Mouse (Mus musculus) liver, embryonic 16.5 days (tissue): Measurements from ENCODE around the gene Abhd14b. TPM values are rescaled to one million over a fixed set of nuclear protein-coding genes. Genes with fewer than 3 reads are reported as not detected.

ENCODE experiments used
- ATAC-seq: fragments of 200-750 bp; cut with Nextera tagmentation; 2 replicates; pipeline ENCODE4 v1.8.0; 2017; ENCODE audit warnings: low read depth, mild to moderate bottlenecking, moderate number of reproducible peaks, moderate library complexity
- H3K27ac ChIP-seq: fragments of 300-500 bp; sonication (generic); 2 replicates; pipeline ENCODE4 v1.5.1; 2014; ENCODE audit warnings: mild to moderate bottlenecking, low read length
- H3K27me3 ChIP-seq: fragments of 300-500 bp; sonication (generic); 2 replicates; pipeline ENCODE4 v1.6.1; 2014; ENCODE audit warnings: low read depth, low read length, mixed read lengths; ENCODE audit not compliant: control insufficient read depth, insufficient read depth
- H3K36me3 ChIP-seq: fragments of 300-500 bp; sonication (generic); 2 replicates; pipeline ENCODE4 v1.6.1; 2014; ENCODE audit warnings: mild to moderate bottlenecking; ENCODE audit not compliant: control insufficient read depth, insufficient read depth
- H3K4me1 ChIP-seq: fragments of 300-500 bp; sonication (generic); 2 replicates; pipeline ENCODE4 v1.6.1; 2014; ENCODE audit warnings: low read depth, low read length, mixed read lengths; ENCODE audit not compliant: control insufficient read depth
- H3K4me2 ChIP-seq: fragments of 300-500 bp; sonication (generic); 2 replicates; pipeline ENCODE4 v1.6.1; 2014; ENCODE audit warnings: low read depth, low read length, mixed read lengths
- H3K4me3 ChIP-seq: fragments of 300-500 bp; sonication (generic); 2 replicates; pipeline ENCODE4 v1.5.1; 2014; ENCODE audit warnings: low read depth, mild to moderate bottlenecking, low read length
- H3K9ac ChIP-seq: fragments of 300-500 bp; sonication (generic); 2 replicates; pipeline ENCODE4 v1.6.1; 2014; ENCODE audit warnings: low read depth, low read length
- H3K9me3 ChIP-seq: fragments of 300-500 bp; sonication (generic); replicated peaks from 2 replicates; pipeline ENCODE4 v1.6.1; 2016; ENCODE audit warnings: low read length; ENCODE audit not compliant: control insufficient read depth
- WGBS: fragments of 180-500 bp; shearing (Covaris S2); extraction: QIAGEN DNeasy Blood & Tissue Kit; methylation state at CpG from one replicate; pipeline ENCODE4 v1.1.7; 2014; ENCODE audit not compliant: insufficient replicate concordance; 5-methylcytosine and 5-hydroxymethylcytosine counted together
- polyA plus RNA-seq: library from polyadenylated mRNA; unstranded; fragments of >200 nt; fragmentation: Nextera tagmentation; extraction: Ambion mirVana; gene quantifications from 2 replicates; pipeline ENCODE4 v1.2.1, GENCODE M21; 2015

Gene Abhd14b
- polyA plus RNA-seq, 1 experiment from 2014 or later = 37.5 TPM

DNA sequence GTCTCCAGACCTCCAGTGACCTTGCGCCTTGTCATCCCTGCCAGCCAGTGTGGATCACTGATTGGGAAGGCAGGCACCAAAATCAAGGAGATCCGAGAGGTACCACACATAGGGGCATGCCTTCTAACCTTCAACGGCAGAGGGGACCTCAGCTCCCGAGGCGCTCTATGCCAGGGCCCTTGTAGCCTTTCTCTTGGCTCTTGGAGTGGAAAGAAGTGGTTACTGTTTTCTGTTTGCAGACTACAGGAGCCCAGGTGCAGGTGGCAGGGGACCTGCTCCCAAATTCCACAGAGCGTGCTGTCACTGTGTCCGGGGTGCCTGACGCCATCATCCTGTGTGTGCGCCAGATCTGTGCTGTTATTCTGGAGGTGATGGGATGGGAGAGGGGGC lies 13.8 kb downstream of the Abhd14b start:
- no peak overlapping the region for H3K27ac ChIP-seq
- no peaks in the 10 kb centered on the region for H3K9me3 ChIP-seq
- peaks cover 28% of the 10 kb centered on the region for H3K27me3 ChIP-seq
- H3K9ac ChIP-seq = no peak overlapping the region
- no peak for ATAC-seq
- H3K4me2 ChIP-seq = no peak overlapping the region
- no peak overlapping the region for H3K4me3 ChIP-seq
- WGBS = 76% methylated on average over 9 of the region's 9 CpGs
- H3K36me3 ChIP-seq = no peaks in the 10 kb centered on the region
- no peaks in the 10 kb centered on the region; the same call in none of the 2 replicates for H3K4me1 ChIP-seq

GRCm38 (mm10) chr9:106461641-106462429 lies 14.6 kb downstream of the Abhd14b start:
- Histone ChIP-seq H3K4me1 (no peaks in the 10 kb centered on the region; the same call in none of the 2 replicates), H3K27ac (no peak overlapping the region), H3K9ac (no peak overlapping the region), H3K4me2 (no peak overlapping the region), H3K36me3 (no peaks in the 10 kb centered on the region), H3K4me3 (no peak overlapping the region), H3K9me3 (no peaks in the 10 kb centered on the region), H3K27me3 (peaks cover 31% of the 10 kb centered on the region)
- WGBS = 73% methylated on average over 16 of the region's 16 CpGs
- no peak for ATAC-seq

GRCm38 (mm10) chr9:106462430-106462800 lies 15.2 kb downstream of the Abhd14b start:
- no peak for ATAC-seq
- Histone ChIP-seq H3K4me1 (no peaks in the 10 kb centered on the region; the same call in none of the 2 replicates), H3K27me3 (peaks cover 31% of the 10 kb centered on the region), H3K9ac (no peak overlapping the region), H3K4me2 (no peak overlapping the region), H3K4me3 (no peak overlapping the region), H3K27ac (no peak overlapping the region), H3K36me3 (no peaks in the 10 kb centered on the region), H3K9me3 (no peaks in the 10 kb centered on the region)
- WGBS = 86% methylated on average over 12 of the region's 12 CpGs

DNA sequence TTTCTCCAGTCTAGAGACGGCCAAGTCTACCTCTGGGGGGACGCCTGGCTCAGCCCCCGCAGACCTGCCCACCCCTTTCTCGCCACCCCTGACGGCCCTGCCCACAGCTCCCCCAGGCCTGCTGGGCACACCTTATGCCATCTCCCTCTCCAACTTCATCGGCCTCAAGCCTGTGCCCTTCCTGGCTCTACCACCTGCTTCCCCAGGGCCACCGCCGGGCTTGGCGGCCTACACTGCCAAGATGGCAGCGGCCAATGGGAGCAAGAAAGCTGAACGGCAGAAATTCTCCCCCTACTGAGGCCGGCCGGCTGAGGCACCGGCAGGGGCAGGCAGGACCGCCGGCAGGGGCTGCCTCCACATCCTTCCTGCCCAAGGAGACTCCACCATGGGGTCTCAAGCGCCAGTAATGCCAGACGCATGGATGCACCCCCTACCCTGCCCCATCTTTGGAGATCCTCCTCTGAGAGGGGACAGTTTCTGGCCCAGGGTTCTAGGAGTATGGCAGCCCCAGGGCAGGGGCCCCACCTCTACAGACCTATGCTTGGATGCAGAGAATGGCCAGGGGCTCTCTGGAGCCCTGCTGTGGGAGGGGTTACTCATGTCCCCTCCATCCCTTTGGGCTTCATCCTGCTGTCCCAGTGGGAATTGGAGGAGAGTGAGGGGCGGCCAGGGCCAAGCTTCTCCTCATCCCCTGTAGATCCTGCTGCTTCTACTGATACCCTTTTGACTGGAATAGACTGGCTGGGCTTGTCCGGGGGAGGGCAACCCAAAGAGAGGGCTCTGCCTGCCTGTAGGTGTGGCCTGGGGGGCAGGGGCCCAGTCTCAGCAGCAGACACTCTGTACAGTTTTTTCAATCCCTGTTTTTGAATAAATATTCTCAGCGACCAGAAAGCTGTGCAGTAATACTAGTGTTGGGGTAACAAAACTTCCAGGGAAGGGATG lies 16.1 kb downstream of the Abhd14b start:
- H3K27me3 ChIP-seq = peaks cover 31% of the 10 kb centered on the region
- H3K4me2 ChIP-seq = no peak overlapping the region
- H3K4me3 ChIP-seq = no peak overlapping the region
- no peaks in the 10 kb centered on the region for H3K9me3 ChIP-seq
- no peaks in the 10 kb centered on the region; the same call in none of the 2 replicates for H3K4me1 ChIP-seq
- 71% methylated on average over 21 of the region's 21 CpGs for WGBS
- H3K36me3 ChIP-seq = no peaks in the 10 kb centered on the region
- no peak overlapping the region for H3K9ac ChIP-seq
- ATAC-seq = no peak
- no peak overlapping the region for H3K27ac ChIP-seq

GRCm38 (mm10) chr9:106464751-106465541 lies 17.7 kb downstream of the Abhd14b start:
- Histone ChIP-seq H3K4me1 (no peaks in the 10 kb centered on the region; the same call in none of the 2 replicates), H3K9ac (no peak overlapping the region; the same call in 1 of the 2 replicates), H3K27me3 (peaks cover 31% of the 10 kb centered on the region), H3K4me2 (peak overlapping the region; percentile 71), H3K27ac (no peak overlapping the region), H3K9me3 (no peaks in the 10 kb centered on the region), H3K4me3 (peak overlapping the region; percentile 53), H3K36me3 (no peaks in the 10 kb centered on the region)
- WGBS = 3% methylated on average over 96 of the region's 99 CpGs
- 0 out of 2 replicates have a peak, but pooled peaks have one; percentile 19 for ATAC-seq

DNA sequence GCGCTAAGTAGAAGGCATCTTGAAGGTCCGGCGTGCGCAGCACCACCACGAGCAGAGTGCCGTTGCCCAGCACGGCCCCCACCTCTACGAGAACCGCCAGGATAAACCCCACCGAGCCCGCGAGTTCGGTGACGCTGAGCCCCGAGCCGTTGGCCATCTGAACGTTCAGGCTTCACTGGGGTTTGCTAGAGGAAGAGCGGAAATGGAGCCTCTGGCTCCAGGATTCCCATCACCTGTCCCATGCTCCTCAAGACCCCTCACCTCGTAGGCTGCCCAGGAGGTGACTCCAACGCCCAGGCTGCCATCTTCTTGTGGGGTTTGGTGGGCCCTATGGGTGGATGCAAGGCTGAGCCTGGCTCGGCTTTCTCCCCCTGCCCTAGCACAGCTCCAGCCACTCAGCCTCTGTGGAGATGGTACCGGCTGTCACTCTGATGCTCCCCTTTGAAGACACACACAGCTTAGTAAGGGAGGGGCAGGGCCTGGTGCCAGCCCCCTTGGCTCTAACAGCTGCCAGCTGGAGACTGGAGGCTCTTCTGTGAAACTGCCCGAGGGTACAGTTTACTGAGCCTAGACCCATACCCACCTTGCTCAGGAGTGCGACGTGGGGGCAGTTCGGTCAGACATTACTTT lies 18.4 kb downstream of the Abhd14b start, which contains the start of gene Gpr62:
Gene Gpr62, minus strand, starts transcription at position 368 of the 630 bp plus-strand sequence.
- peak within 1 kb of the TSS; percentile 53 for H3K4me3 ChIP-seq
- no peak for ATAC-seq
- no peaks in the 10 kb centered on the region for H3K9me3 ChIP-seq
- no peak within 1 kb of the TSS; the same call in 1 of the 2 replicates for H3K9ac ChIP-seq
- H3K27ac ChIP-seq = no peak within 1 kb of the TSS
- H3K4me1 ChIP-seq = no peaks in the 10 kb centered on the region; the same call in none of the 2 replicates
- H3K36me3 ChIP-seq = no peaks in the 10 kb centered on the region
- peak within 1 kb of the TSS; percentile 71 for H3K4me2 ChIP-seq
- 28% methylated on average over 26 of the region's 26 CpGs for WGBS
- peaks cover 31% of the 10 kb centered on the region for H3K27me3 ChIP-seq

DNA sequence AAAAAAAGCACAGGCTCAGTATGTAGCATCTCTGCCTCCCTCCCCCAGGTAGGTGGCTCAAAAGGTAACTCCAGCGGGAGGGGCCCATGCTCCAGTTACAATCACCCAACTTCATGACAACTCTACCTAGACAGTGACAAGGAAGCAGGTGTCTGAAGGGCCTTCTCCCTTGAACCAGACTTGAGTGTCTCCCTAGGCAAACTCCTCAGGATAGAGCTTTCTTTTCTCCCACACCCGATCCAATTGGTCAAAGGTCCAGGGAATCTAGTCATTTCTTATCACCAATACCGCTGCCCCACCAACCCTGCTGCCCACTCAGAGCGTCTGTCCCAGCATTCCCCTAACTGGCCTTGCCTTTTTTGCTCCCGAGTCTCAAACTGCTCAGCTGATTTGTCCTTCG lies 19.5 kb downstream of the Abhd14b start:
- 68% methylated on average over 6 of the region's 6 CpGs for WGBS
- Histone ChIP-seq H3K9me3 (no peaks in the 10 kb centered on the region), H3K27ac (no peak overlapping the region), H3K36me3 (no peaks in the 10 kb centered on the region), H3K4me2 (no peak overlapping the region), H3K9ac (no peak overlapping the region), H3K4me3 (no peak overlapping the region), H3K4me1 (no peaks in the 10 kb centered on the region; the same call in none of the 2 replicates), H3K27me3 (peaks cover 31% of the 10 kb centered on the region)
- no peak for ATAC-seq

DNA sequence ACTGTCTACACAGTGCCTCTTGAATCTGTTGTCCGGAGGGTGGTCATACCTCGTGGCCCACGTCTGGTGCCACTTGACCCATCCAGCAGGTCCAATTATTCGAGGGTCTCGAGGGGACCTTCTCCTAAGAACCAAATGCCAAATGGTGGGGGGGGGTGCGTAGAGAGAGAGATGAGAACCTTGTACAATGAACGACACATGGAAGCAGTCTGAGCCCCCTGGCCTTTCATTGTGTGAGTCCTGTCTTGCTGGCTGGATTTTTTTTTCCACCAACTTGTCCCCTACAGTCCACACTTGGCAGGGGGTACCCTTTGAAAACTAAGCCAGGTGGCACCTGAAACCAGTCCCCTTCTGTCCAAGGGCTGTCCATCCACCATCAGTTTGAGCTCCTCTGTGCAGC lies 20.5 kb downstream of the Abhd14b start:
- WGBS = 61% methylated on average over 7 of the region's 7 CpGs
- ATAC-seq = no peak
- no peak overlapping the region for H3K27ac ChIP-seq
- no peaks in the 10 kb centered on the region; the same call in none of the 2 replicates for H3K4me1 ChIP-seq
- H3K36me3 ChIP-seq = no peaks in the 10 kb centered on the region
- H3K27me3 ChIP-seq = peaks cover 31% of the 10 kb centered on the region
- no peaks in the 10 kb centered on the region for H3K9me3 ChIP-seq
- no peak overlapping the region for H3K4me3 ChIP-seq
- no peak overlapping the region for H3K4me2 ChIP-seq
- no peak overlapping the region for H3K9ac ChIP-seq
